Mouse (Mus musculus) small intestine, adult 2 months (tissue): Measurements from ENCODE around the gene Mtg2.

Experiments
- CTCF ChIP-seq: fragments of 200-500 bp; IDR thresholded peaks from 2 replicates; pipeline ENCODE4 v1.5.1; 2012; ENCODE audit warnings: low read depth, mild to moderate bottlenecking, control low read depth, inconsistent platforms, low read length, moderate library complexity, mixed read lengths; ENCODE audit not compliant: insufficient replicate concordance, insufficient read length; ENCODE audit errors: extremely low read depth
- POLR2A ChIP-seq: fragments of 200-500 bp; IDR thresholded peaks from 2 replicates; pipeline ENCODE4 v1.6.1; 2012; ENCODE audit warnings: low read depth, mild to moderate bottlenecking, control low read depth, inconsistent platforms, low read length, moderate library complexity

- TF ChIP-seq POLR2A (no peak), CTCF (no peak)
Observed at GRCm38 (mm10) chr2:180098167-180098566, 27.8 kb downstream of the Mtg2 start.
